Mouse (Mus musculus): ENCODE results near the gene Helb. TPM values are rescaled to one million over a fixed set of nuclear protein-coding genes. Genes with fewer than 3 reads are reported as not detected.
"Not testable (repeated sequence)": the region's sequence is repeated elsewhere in the genome, so short reads cannot be mapped to it uniquely, and the experiment has no call there.

Gene Helb
- polyA plus RNA-seq, 1 experiment: 26.6 TPM

GRCm38 (mm10) chr10:120123721-120124120 is 10.9 kb upstream of the Helb start:
- 93% methylated on average over 3 of the region's 3 CpGs for WGBS
- no peak for TF ChIP-seq POLR2A (IDR thresholded peaks at IDR 0.05; ENCODE audit: control insufficient read depth, extremely low read depth, insufficient read depth, low read length, poor library complexity)
- no peak for TF ChIP-seq CTCF (IDR thresholded peaks at IDR 0.05; ENCODE audit: borderline replicate concordance, control insufficient read depth, extremely low read depth, insufficient read depth, low read length, poor library complexity)
- Histone ChIP-seq H3K4me3 (ENCODE audit: control insufficient read depth, insufficient read depth, low read length) (no peak overlapping the region), H3K27me3 (ENCODE audit: control insufficient read depth, insufficient read depth, low read length) (no peaks in the 10 kb centered on the region), H3K36me3 (ENCODE audit: control insufficient read depth, insufficient read depth, low read length) (no peaks in the 10 kb centered on the region), H3K27ac (ENCODE audit: control insufficient read depth, insufficient read depth, low read length) (no peak overlapping the region), H3K4me1 (replicated peaks; ENCODE audit: control insufficient read depth, insufficient read depth, low read length) (peaks cover 2% of the 10 kb centered on the region; the same call in 1 of the 2 replicates)
- DNase-seq: no peak

DNA sequence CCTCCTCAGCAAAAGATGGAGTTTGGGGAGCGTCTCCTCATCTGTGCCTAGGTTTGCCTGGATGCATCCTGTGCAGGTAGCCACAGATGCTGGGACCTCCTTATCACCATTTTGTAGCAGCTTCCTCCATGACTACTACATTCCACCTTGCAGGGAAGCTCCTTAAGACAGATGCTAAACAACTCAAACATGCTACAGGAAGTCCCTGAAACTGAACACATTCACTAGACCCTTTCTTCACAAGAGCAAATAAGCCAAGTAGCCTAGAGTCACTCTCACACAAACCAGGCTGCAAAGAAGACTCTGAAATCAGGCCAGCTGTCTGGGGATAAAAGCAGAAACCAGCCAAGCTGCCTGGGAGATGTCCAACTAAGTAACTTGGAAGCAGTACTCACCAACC is 2.5 kb upstream of the Helb start:
- WGBS: 97% methylated on average over 1 of the region's 1 CpGs
- Histone ChIP-seq H3K36me3 (ENCODE audit: control insufficient read depth, insufficient read depth, low read length) (no peaks in the 10 kb centered on the region), H3K4me3 (ENCODE audit: control insufficient read depth, insufficient read depth, low read length) (no peak overlapping the region), H3K4me1 (replicated peaks; ENCODE audit: control insufficient read depth, insufficient read depth, low read length) (no peaks in the 10 kb centered on the region; the same call in 1 of the 2 replicates), H3K27me3 (ENCODE audit: control insufficient read depth, insufficient read depth, low read length) (no peaks in the 10 kb centered on the region), H3K27ac (ENCODE audit: control insufficient read depth, insufficient read depth, low read length) (no peak overlapping the region)
- DNase-seq: no peak
- TF ChIP-seq POLR2A (IDR thresholded peaks at IDR 0.05; ENCODE audit: control insufficient read depth, extremely low read depth, insufficient read depth, low read length, poor library complexity) (no peak), CTCF (IDR thresholded peaks at IDR 0.05; ENCODE audit: borderline replicate concordance, control insufficient read depth, extremely low read depth, insufficient read depth, low read length, poor library complexity) (no peak)

DNA sequence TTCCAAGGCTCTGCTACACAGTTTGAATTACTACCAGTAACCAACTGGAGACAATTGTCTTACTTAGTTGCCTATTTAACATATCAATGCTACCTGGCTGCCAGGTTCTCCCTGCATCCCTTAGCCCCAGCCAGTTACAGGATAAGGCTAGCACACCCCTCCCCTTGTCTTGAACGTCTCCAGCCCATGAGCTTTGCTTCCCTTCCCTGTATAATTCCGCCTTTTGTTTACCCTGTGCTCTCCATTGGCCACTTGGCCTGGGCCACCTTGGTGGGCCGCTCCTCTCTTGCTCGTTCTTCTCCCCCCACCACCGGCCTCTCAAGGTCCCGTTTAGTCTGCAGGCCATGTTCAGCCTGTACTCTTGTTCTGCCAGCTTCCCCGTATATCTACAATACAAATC is 1.7 kb upstream of the Helb start:
- Histone ChIP-seq H3K27me3 (ENCODE audit: control insufficient read depth, insufficient read depth, low read length) (no peaks in the 10 kb centered on the region), H3K4me1 (replicated peaks; ENCODE audit: control insufficient read depth, insufficient read depth, low read length) (no peaks in the 10 kb centered on the region; the same call in 1 of the 2 replicates), H3K4me3 (ENCODE audit: control insufficient read depth, insufficient read depth, low read length) (no peak overlapping the region), H3K27ac (ENCODE audit: control insufficient read depth, insufficient read depth, low read length) (no peak overlapping the region), H3K36me3 (ENCODE audit: control insufficient read depth, insufficient read depth, low read length) (0 out of 2 replicates have a peak, but pooled peaks cover under 1% of the 10 kb centered on the region)
- DNase-seq: no peak
- WGBS: 92% methylated on average over 7 of the region's 7 CpGs
- TF ChIP-seq POLR2A (IDR thresholded peaks at IDR 0.05; ENCODE audit: control insufficient read depth, extremely low read depth, insufficient read depth, low read length, poor library complexity) (no peak), CTCF (IDR thresholded peaks at IDR 0.05; ENCODE audit: borderline replicate concordance, control insufficient read depth, extremely low read depth, insufficient read depth, low read length, poor library complexity) (no peak)

GRCm38 (mm10) chr10:120113980-120114379 is 1.2 kb upstream of the Helb start:
- TF ChIP-seq CTCF (IDR thresholded peaks at IDR 0.05; ENCODE audit: borderline replicate concordance, control insufficient read depth, extremely low read depth, insufficient read depth, low read length, poor library complexity) (no peak), POLR2A (IDR thresholded peaks at IDR 0.05; ENCODE audit: control insufficient read depth, extremely low read depth, insufficient read depth, low read length, poor library complexity) (no peak)
- H3K27ac ChIP-seq (ENCODE audit: control insufficient read depth, insufficient read depth, low read length): no peak overlapping the region
- DNase-seq: no peak
- no peak overlapping the region for H3K4me3 ChIP-seq (ENCODE audit: control insufficient read depth, insufficient read depth, low read length)
- H3K4me1 ChIP-seq (replicated peaks; ENCODE audit: control insufficient read depth, insufficient read depth, low read length): no peaks in the 10 kb centered on the region; the same call in 1 of the 2 replicates
- 96% methylated on average over 6 of the region's 6 CpGs for WGBS
- no peaks in the 10 kb centered on the region for H3K27me3 ChIP-seq (ENCODE audit: control insufficient read depth, insufficient read depth, low read length)
- H3K36me3 ChIP-seq (ENCODE audit: control insufficient read depth, insufficient read depth, low read length): 0 out of 2 replicates have a peak, but pooled peaks cover 3% of the 10 kb centered on the region

GRCm38 (mm10) chr10:120113482-120113881 is 695 bp upstream of the Helb start:
- not testable (repeated sequence) for H3K4me3 ChIP-seq (ENCODE audit: control insufficient read depth, insufficient read depth, low read length); H3K27ac ChIP-seq (ENCODE audit: control insufficient read depth, insufficient read depth, low read length); H3K36me3 ChIP-seq (ENCODE audit: control insufficient read depth, insufficient read depth, low read length); DNase-seq; H3K27me3 ChIP-seq (ENCODE audit: control insufficient read depth, insufficient read depth, low read length); H3K4me1 ChIP-seq (replicated peaks; ENCODE audit: control insufficient read depth, insufficient read depth, low read length)
- 41% methylated on average over 9 of the region's 9 CpGs for WGBS

- peak overlapping the region; percentile 72 for H3K4me3 ChIP-seq (ENCODE audit: control insufficient read depth, insufficient read depth, low read length)
- DNase-seq: no peak
- no peak overlapping the region for H3K27ac ChIP-seq (ENCODE audit: control insufficient read depth, insufficient read depth, low read length)
- H3K27me3 ChIP-seq (ENCODE audit: control insufficient read depth, insufficient read depth, low read length): no peaks in the 10 kb centered on the region
- peaks cover 16% of the 10 kb centered on the region for H3K36me3 ChIP-seq (ENCODE audit: control insufficient read depth, insufficient read depth, low read length)
- no peaks in the 10 kb centered on the region; the same call in 1 of the 2 replicates for H3K4me1 ChIP-seq (replicated peaks; ENCODE audit: control insufficient read depth, insufficient read depth, low read length)
- TF ChIP-seq CTCF (IDR thresholded peaks at IDR 0.05; ENCODE audit: borderline replicate concordance, control insufficient read depth, extremely low read depth, insufficient read depth, low read length, poor library complexity): no peak
- WGBS: 71% methylated on average over 3 of the region's 3 CpGs
Observed at GRCm38 (mm10) chr10:120111691-120112319, 982 bp downstream of the Helb start.

- H3K27ac ChIP-seq (ENCODE audit: control insufficient read depth, insufficient read depth, low read length): no peak overlapping the region
- 100% methylated on average over 1 of the region's 1 CpGs for WGBS
- peaks cover 52% of the 10 kb centered on the region for H3K36me3 ChIP-seq (ENCODE audit: control insufficient read depth, insufficient read depth, low read length)
- DNase-seq: no peak
- no peak overlapping the region for H3K4me3 ChIP-seq (ENCODE audit: control insufficient read depth, insufficient read depth, low read length)
- no peaks in the 10 kb centered on the region for H3K27me3 ChIP-seq (ENCODE audit: control insufficient read depth, insufficient read depth, low read length)
- no peak for TF ChIP-seq POLR2A (IDR thresholded peaks at IDR 0.05; ENCODE audit: control insufficient read depth, extremely low read depth, insufficient read depth, low read length, poor library complexity)
- TF ChIP-seq CTCF (IDR thresholded peaks at IDR 0.05; ENCODE audit: borderline replicate concordance, control insufficient read depth, extremely low read depth, insufficient read depth, low read length, poor library complexity): no peak
- no peaks in the 10 kb centered on the region for H3K4me1 ChIP-seq (replicated peaks; ENCODE audit: control insufficient read depth, insufficient read depth, low read length)
Observed at GRCm38 (mm10) chr10:120100806-120101205, 12.0 kb downstream of the Helb start.
